Mouse (Mus musculus): Measurements from ENCODE around the gene Gabrr3.
A peak's percentile ranks its signal among the peaks of the same experiment; 100 is the strongest.
"Not testable (repeated sequence)": the region's sequence is repeated elsewhere in the genome, so short reads cannot be mapped to it uniquely, and the experiment has no call there.

The Gabrr3 gene

GRCm38 (mm10) chr16:59407032-59407431, at the start of gene Gabrr3:
Gabrr3 (plus strand) TSS chr16:59407332.
- no peak for DNase-seq (ENCODE audit: extremely low read depth, low read depth, low spot score)

- DNase-seq (ENCODE audit: extremely low read depth, low read depth, low spot score): no peak
These were observed 43.2 kb upstream of the Gabrr3 start, which contains the start of gene Olfr209 for GRCm38 (mm10) chr16:59363893-59364292. Olfr209 (minus strand) TSS chr16:59363993.

GRCm38 (mm10) chr16:59393300-59393699, 13.8 kb upstream of the Gabrr3 start:
- DNase-seq (ENCODE audit: extremely low read depth, low read depth, low spot score): no peak

GRCm38 (mm10) chr16:59401102-59401501, 6.0 kb upstream of the Gabrr3 start:
- DNase-seq (ENCODE audit: extremely low read depth, low read depth, low spot score): no peak

- no peak for DNase-seq (ENCODE audit: extremely low read depth, low read depth, low spot score)
These were observed 5.1 kb upstream of the Gabrr3 start for GRCm38 (mm10) chr16:59401985-59402384.

- DNase-seq (ENCODE audit: extremely low read depth, low read depth, low spot score): no peak
These were observed 3.4 kb upstream of the Gabrr3 start for GRCm38 (mm10) chr16:59403684-59404083.

GRCm38 (mm10) chr16:59404798-59405197, 2.3 kb upstream of the Gabrr3 start:
- DNase-seq (ENCODE audit: extremely low read depth, low read depth, low spot score): no peak

GRCm38 (mm10) chr16:59409341-59409748, 2.2 kb downstream of the Gabrr3 start:
- DNase-seq (ENCODE audit: extremely low read depth, low read depth, low spot score): peak; percentile 68

- no peak for DNase-seq (ENCODE audit: extremely low read depth, low read depth, low spot score)
These were observed 2.7 kb downstream of the Gabrr3 start for GRCm38 (mm10) chr16:59409800-59410199.

GRCm38 (mm10) chr16:59413475-59413874, 6.3 kb downstream of the Gabrr3 start:
- no peak for DNase-seq (ENCODE audit: extremely low read depth, low read depth, low spot score)

GRCm38 (mm10) chr16:59420237-59420866, 13.2 kb downstream of the Gabrr3 start:
- DNase-seq (ENCODE audit: extremely low read depth, low read depth, low spot score): no peak

- no peak for DNase-seq (ENCODE audit: extremely low read depth, low read depth, low spot score)
These were observed 13.7 kb downstream of the Gabrr3 start for GRCm38 (mm10) chr16:59420867-59421251.

- no peak for DNase-seq (ENCODE audit: extremely low read depth, low read depth, low spot score)
These were observed 14.6 kb downstream of the Gabrr3 start for GRCm38 (mm10) chr16:59421571-59422345.

- DNase-seq (ENCODE audit: extremely low read depth, low read depth, low spot score): no peak
These were observed 20.8 kb downstream of the Gabrr3 start for GRCm38 (mm10) chr16:59427960-59428359.

- no peak for DNase-seq (ENCODE audit: extremely low read depth, low read depth, low spot score)
These were observed 26.0 kb downstream of the Gabrr3 start for GRCm38 (mm10) chr16:59433181-59433580.

GRCm38 (mm10) chr16:59444880-59445559, 37.9 kb downstream of the Gabrr3 start:
- no peak for DNase-seq (ENCODE audit: extremely low read depth, low read depth, low spot score)

GRCm38 (mm10) chr16:59448181-59448580, 41.0 kb downstream of the Gabrr3 start:
- DNase-seq (ENCODE audit: extremely low read depth, low read depth, low spot score): no peak

- no peak for DNase-seq (ENCODE audit: extremely low read depth, low read depth, low spot score)
These were observed 42.0 kb downstream of the Gabrr3 start for GRCm38 (mm10) chr16:59449092-59449491.

GRCm38 (mm10) chr16:59451813-59452212, 44.7 kb downstream of the Gabrr3 start:
- no peak for DNase-seq (ENCODE audit: extremely low read depth, low read depth, low spot score)

- not testable (repeated sequence) for DNase-seq (ENCODE audit: extremely low read depth, low read depth, low spot score)
These were observed 52.2 kb downstream of the Gabrr3 start for GRCm38 (mm10) chr16:59459259-59459861.

GRCm38 (mm10) chr16:59463567-59463966, 56.4 kb downstream of the Gabrr3 start:
- no peak for DNase-seq (ENCODE audit: extremely low read depth, low read depth, low spot score)

Data from fat pad, adult 2 months (tissue).